Mouse (Mus musculus): ENCODE results near the gene Hbp1.

GRCm38 (mm10) chr12:31996877-31997276 lies 46.5 kb upstream of the Hbp1 start:
- TF ChIP-seq CTCF (IDR thresholded peaks at IDR 0.05; ENCODE audit: low read depth) = no peak
- peak; percentile 87 for TF ChIP-seq EP300 (IDR thresholded peaks at IDR 0.05; ENCODE audit: low read depth)

Measured in liver, postnatal 0 days (tissue).